Mouse (Mus musculus): ENCODE results near the gene Cep162. TPM values are rescaled to one million over a fixed set of nuclear protein-coding genes. Genes with fewer than 3 reads are reported as not detected.
A peak's percentile ranks its signal among the peaks of the same experiment; 100 is the strongest.

The Cep162 gene
- total RNA-seq (2021): 1 to 10 TPM; 3.5 to 4.2 TPM
- long read RNA-seq, experiment 1: 0 reads
- long read RNA-seq, experiment 2, partial matches to known transcripts: 4 of 5 reads
- long read RNA-seq, experiment 2, other reads (novel, unspliced or antisense): 1 of 5 reads

DNA sequence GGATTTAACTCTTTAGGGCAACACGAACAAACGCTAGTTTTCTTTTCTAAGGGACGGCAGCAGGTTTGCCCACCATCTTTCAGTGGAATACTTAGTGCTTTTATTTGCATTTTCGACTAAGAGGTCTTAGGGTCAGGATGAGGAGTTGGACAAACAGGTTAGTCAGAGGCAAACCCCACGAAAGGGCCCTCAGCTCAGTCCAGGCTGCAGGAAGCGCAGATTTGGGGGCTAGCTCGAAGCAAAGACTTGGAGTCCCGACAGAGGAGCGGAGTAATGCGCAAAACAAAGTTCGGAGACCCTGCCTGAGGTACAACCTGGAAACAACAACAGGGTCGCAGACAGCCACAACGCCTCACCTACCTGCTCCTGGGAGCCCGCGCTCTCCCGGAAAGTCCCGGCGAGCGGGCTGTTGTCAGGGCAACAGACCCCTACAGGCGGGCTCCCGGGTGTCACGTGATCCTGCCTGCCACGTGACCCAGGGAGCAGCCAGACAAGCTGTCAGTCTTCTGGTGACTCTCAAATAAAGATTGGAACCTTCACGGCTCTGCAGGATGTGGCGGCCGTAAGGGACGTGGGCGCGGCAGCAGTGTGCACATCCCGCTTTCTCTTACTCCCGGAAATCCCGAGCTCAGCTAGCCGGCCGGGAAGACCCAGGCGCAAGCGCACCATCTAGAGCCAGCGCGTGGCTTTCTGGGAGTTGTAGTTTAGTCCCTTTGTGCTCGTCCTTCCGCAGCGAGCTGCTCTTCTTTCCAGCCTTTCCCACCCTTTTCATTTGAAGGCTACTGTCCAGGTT is at the start of gene Cep162:
TSS of gene Cep162 (minus strand) at position 634 of the 793 bp plus-strand sequence.
- DNase-seq (ENCODE audit: low spot score in 2 of 2): peak; percentile 79 to 80

DNA sequence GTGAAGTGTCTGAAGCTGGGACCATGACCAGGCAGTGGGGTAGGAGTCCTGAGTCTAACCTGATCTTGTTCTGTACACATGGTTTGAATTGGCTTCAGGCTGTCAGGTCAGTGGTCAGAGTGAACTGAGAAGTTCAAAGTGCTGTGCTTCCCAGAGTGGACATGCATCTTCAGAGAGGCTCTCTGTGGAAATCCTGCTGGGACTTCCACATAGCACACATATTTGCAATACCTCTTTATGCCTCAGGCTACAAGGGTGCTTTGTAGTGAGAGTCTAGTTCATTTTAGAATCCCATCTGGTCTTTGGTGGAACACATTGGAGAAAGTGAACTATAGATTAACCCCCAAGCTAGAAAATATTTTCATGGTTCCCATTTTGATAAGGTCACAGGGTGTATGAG is 47.9 kb upstream of the Cep162 start:
- DNase-seq (ENCODE audit: low spot score in 2 of 2): no peak

DNA sequence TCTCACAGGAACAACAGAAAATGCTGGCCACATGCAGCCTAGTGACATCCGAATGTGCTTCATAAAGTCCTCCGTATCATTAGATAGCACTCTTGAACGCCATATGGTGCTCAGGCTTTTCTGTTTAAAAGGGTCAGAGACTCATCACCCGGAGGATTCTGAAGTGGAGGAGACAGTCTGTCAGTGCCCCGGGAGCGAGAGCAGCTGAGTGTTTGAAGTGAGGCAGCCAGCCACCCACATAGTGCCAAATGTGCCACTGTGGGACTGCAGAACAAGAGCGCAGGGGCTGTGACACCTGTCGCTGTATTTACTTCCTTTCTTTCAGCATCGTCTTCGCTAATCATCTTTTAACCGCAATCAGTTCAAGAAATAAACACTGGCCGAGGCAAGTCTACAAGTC is 43.6 kb upstream of the Cep162 start:
- no peak for DNase-seq (ENCODE audit: low spot score in 2 of 2)

DNA sequence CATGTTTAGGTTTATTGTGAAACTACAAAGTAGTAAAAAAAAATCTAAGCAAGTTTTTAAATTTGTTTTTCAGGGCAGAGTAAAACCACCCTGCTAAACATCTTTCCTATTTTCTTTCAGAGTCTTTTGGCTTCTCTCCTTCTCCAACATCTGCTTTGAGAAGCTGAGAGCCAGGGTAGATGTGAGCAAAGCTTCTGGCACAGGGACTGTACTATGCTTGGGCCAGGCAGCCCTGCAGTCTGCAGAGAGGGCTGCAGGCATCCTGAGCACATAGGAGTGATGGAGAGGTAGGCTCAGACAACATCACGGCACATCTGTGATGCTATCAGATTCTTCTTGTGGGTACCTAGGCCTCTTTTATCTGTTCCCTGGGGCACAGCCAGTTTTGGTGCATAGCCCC is 42.2 kb upstream of the Cep162 start:
- DNase-seq (ENCODE audit: low spot score in 2 of 2): no peak

DNA sequence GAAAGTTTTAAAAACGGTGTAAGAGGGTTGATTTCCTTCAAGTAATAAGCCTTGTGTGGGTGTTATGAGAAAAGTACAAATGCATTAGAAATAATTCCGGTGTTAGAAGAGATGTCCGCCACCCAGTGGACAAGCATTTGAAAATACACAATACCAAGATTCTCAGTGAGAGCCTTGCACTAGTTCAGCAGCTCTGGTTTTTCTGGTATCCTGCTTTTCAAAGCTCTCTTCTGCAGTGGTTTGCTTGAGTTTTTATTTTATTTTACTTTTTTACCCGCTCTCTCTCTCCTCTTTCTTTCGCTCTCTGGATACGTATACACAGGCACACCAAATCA is 327 bp upstream of the Cep162 start:
- no peak for DNase-seq (ENCODE audit: low spot score in 2 of 2)

DNA sequence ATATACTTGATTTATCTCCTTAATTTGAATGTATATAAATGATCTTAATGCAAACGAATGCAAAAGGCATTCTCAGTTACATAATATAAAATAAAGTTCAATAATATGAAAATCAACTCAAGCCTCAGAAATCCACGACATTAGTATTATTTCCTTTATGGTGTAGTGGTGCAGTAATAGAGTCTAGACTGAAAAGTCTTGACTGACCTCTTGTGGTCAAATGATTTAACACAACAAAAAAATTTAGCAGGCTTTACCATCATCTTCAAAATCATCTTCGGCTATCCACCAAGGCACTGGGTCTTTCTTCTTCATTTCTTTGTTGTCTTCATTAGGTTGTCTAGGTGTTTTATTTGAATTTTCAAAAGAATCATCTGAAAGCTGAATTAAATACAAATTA is 7.2 kb downstream of the Cep162 start:
- DNase-seq (ENCODE audit: low spot score in 2 of 2): no peak

DNA sequence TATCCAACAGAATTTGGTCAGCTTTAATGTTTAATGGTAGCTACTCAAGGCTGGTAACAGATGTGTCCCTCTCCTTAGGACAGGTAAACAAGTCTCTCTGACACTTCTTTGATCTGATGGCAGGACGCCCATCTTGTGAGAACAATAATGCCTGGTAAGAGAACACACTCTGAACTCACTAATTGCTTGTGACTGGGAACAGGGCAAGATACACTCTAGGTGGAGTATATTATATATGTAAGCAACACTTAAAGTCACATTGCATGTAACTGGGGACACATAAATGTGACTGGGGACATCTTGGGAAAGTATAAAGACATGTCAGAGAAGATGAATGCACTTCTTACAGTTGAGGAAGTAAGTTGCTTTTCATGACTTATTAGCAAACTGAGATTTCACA is 7.7 kb downstream of the Cep162 start:
- no peak for DNase-seq (ENCODE audit: low spot score in 2 of 2)

DNA sequence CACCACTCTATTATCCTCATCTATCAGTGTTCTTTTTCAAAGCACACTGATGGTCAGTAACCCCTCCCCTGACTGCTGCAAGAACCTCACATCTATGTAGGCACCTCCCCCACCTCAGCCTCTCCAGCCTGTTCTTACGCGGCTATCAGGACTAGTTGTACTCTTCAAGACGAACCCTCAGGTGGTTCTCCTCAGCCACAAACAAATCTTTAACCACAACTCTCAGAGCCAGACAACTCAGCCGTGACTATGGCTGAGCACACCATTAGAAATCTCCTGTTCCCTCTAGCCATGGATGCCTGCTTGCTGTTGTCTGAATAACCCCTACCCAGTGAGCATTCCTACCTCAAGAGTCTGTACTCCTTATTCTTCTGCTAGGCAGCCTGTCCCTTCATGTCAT is 42.1 kb downstream of the Cep162 start:
- no peak for DNase-seq (ENCODE audit: low spot score in 2 of 2)

DNA sequence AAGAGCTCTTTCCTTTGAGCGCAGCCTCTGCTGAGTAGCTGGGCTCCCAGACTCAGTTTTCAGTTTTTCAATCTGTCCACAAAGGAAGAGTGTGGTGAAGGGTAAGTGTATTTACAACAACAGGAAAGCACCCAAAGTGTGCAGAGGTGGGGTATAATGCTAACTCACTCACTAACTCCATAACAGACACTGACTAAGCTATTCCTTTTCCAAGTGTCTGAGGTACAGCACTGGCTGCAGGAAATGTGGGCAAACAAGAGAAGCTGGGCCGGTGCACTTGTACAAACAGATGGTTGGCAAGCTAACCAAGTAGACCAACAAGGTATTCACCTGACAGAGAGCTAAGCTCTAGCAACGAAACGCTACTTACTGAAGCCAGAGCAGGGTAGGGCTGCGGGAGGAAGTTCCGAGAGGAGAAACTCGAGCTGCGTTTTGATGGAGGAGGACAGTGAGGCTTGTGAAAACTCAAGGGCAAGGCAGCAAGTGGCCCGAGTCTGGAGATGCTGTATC is 44.5 kb downstream of the Cep162 start:
- no peak for DNase-seq (ENCODE audit: low spot score in 2 of 2)

DNA sequence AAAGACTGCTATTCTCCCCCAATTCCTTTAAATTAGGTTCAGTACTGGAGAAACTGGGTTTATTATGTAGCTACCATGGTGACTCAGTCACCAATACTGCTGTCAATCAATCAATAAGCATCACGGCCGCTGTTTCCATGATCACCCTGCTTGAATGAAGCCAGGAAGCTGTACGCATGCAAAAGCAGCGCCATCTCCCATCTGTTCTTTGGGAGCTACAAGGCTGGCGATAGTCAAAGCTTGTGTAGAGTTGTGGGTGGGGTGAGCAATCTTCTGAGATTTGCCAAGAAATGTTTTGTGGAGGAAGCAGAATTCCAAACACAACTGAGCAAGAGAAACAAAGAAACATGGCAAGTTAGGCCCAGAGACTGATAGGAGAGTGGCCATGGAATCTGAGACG is 52.9 kb downstream of the Cep162 start:
- DNase-seq (ENCODE audit: low spot score in 2 of 2): no peak

DNA sequence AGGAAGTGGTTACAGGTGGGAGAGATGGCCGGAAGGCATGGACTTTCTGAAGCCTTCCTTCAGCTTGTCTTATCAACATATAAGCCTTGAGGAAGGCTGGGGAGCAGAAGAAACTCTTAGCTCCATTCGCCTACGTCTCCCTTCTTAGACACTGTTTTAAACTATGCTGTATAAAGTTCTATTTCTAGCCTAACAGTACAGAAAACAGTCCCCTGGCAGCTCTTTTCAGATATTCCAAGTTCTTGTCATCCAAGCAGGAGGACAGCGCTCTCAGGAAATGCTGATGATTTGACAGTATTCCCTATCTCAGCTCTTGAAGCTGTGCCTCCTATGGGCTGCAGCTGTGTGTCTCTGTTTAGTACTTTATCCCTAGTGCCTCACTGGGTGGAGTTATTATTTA is 54.4 kb downstream of the Cep162 start:
- DNase-seq (ENCODE audit: low spot score in 2 of 2): no peak

DNA sequence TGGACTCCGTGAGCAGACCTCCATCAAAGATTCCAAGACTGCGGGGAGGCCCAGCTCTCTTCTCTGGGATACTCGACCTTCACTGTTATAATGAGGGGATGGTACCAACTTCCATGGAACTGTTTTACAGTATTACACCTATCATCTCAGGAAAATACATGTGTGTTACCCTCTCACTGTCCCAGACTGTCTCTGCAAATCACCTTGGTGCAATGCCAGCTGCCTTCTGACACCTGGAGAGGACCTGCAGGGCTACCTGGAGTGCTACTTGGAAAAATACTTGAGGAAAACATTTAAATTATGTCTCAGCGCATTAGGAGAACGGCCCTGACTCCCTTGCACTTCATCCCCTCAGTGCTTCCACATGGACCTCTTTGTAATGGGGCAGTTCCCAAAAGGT is 54.9 kb downstream of the Cep162 start:
- no peak for DNase-seq (ENCODE audit: low spot score in 2 of 2)

DNA sequence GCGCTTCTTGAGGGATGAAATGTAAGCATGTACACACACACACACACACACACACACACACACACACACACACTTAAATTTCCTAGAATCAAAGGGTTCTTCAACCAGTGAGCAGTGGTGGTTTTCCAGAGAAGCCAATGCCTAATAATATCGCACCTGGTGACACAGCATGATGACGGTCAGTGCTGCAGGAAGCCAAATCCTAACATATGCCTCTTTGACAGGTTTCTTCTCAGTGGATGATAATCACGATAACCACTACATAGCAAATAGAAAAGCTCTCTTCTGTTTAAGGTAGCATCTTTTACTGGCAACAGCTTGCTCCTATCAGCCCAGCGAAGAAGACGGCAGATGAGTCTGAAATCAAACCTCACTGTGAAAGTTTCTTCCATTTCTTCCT is 57.3 kb downstream of the Cep162 start:
- DNase-seq (ENCODE audit: low spot score in 2 of 2): no peak

DNA sequence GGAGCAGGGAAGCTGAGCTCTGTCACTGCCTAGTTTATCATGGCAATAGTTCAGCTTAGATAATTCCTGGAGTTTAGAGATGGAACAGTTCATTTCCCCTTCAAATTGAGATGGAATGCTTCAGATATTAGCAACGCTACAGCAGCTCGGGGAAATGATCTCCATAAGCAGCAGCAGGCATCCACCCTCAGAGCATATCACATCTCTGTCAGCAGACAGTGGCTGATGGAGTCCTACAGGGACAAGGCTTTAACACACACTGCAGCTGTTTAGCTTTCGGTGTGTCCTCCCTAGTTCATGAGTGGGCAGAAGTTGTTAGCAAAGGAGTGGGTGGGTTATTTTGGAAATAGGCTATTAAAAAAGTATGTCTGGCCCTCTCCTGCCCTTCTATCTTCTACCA is 58.1 kb downstream of the Cep162 start:
- no peak for DNase-seq (ENCODE audit: low spot score in 2 of 2)

DNA sequence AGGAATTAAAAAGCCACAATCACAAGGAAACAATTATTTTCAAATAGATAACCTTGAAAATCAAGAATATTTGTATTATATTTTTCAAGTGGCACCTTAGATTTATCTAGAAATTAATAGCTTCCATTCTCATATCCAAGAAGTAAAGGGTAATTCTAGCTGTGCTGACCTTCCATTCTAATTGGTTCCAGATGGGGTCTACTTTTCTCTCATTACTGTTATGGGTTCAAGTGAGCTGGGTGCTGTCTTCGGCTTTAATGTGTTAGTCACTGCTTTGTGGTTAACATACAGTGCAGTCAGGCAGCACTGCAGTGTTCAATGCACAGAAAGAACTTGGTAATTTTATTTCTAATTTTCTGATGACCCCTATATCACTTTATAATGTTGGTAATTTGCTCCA is 61.6 kb downstream of the Cep162 start:
- no peak for DNase-seq (ENCODE audit: low spot score in 2 of 2)

DNA sequence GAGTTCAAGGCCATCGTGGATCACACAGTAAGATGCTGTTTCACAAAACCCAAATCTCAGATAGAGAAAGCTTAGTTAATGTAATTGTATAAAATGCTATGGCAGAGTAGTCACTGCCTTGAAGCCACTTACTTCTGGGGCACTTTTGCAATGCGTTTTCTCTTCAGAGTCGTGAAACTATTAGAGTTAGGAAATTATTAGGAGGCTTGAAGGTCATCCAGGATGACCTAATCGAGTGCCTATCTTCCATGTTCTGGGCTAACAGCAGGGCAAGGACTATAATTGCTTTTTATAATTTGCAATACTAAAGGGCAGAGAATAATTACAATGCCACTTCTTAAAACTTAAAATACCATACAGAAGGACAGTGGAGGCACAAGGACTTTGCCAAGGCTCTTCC is 68.0 kb downstream of the Cep162 start:
- DNase-seq (ENCODE audit: low spot score in 2 of 2): no peak

DNA sequence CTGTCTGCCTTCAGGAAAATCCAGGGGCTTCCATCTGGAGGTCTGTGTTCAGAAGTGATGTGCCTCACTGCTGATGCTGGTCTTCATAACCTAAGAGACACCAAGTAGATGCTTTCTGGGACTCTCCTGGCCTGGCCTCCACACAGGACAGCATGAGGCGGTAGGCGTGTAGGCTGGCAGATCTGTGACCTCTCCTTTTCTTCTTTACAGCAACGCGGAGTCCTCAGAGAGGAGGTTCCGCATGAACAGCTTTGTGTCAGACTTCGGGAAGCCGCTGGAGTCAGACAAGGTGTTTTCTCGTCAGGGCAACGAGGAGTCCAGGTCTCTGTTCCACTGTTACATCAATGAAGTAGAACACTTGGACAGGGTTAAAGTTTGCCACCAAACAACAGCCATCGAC is 73.1 kb downstream of the Cep162 start:
- DNase-seq (ENCODE audit: low spot score in 2 of 2): no peak

DNA sequence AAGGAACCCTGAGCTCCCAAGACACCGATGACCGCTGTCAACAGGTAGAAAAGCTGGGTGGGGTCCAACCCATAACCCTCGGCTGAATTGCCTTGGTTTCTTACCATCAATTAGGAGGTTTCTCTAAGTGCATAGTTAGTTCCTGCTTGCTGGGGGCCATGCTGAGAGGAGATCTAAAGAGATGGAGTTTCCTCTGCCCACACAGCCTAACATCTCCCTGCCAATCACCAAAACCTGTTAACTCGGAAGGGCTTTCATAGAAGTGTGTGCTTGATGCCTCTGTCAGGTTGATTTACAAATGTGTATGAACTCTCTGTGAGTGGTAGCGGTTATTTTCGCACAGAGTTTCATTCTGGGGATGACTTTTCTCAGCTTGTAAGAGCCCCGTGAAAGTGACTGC is 76.8 kb downstream of the Cep162 start:
- DNase-seq (ENCODE audit: low spot score in 2 of 2): no peak

DNA sequence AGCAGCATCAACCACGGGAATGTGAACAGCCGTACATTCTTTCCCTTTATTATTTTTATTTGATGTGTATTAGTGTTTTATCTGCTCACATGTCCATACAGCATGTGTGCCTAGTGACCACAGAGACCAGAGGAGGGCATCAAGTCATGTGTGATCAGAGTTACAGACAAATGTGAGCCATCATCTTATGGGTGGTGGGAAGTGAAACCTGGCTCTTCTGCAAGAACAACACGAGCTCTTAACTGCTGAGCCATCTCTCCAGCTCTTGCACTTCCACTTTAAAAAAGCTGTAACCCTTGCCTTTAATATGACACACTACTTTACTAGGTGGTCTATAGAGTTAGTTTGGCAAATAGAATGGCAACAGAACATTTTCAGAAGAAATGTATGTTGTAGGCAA is 83.8 kb downstream of the Cep162 start:
- DNase-seq (ENCODE audit: low spot score in 2 of 2): no peak

DNA sequence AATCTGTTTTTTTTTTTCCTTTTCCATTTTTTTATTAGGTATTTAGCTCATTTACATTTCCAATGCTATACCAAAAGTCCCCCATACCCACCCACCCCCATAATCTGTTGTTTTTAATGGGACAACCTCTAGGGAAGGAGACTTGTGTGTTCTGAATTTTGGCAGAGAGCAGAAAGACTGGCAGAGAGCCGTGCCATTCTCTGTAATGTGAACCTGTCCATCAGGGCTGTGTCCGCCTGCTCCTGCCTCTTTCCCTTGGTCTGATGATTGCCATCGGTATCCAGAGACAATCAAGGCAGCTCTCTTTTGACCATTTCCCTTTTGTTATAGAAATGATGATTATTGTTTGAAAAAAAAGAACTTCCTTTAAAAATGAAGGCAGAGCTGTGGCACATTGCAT is 84.4 kb downstream of the Cep162 start:
- no peak for DNase-seq (ENCODE audit: low spot score in 2 of 2)

DNA sequence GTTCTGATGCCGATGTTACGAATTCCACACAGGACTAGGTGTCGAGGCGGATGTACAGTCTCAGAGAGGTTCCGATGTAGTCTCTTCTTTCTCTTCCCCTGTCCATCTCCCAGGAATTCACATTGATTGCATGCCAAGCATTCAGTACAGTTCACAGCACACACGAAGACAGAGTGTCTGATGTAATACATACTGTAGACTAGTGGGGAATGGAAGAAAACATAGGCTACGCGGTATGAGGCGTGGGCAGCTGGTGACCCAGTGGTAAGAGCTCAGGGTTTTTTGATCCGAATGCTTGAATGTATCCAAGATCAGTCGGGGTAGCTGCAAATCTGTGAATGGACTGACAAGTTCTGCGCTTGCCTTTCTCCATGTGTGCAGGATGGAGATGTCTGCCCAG is 86.2 kb downstream of the Cep162 start:
- DNase-seq (ENCODE audit: low spot score in 2 of 2): no peak

DNA sequence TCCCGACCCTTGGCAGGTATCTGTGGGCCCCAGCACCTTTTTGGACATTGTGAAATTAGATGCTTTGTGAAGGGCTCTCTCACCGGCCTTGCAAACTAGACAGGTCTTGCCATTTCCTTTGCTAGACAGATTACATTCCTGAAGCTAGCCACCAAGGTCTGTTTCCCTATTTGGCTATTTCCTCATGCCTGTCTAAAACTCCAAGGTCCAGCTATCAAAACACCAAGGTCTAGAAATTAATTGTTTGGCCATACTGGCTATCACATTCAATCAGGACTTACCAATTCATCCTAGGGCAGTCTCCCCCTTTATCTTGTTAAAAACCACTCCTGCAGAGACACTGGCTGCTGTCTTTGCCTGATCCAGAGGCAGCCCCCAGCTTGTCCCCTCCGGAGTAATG is 87.3 kb downstream of the Cep162 start:
- peak in 1 of 2 experiments; percentile 19 for DNase-seq (ENCODE audit: low spot score in 2 of 2)
